Mouse (Mus musculus): ENCODE data around the gene Hist1h1d. TPM values are rescaled to one million over a fixed set of nuclear protein-coding genes. Genes with fewer than 3 reads are reported as not detected.

Gene Hist1h1d
- 0.81 and 0.89 TPM in 2 replicates for polyA plus RNA-seq (2012)

GRCm38 (mm10) chr13:23552962-23553361 lies at the start of gene Hist1h1d:
Hist1h1d (plus strand) TSS chr13:23553262.
- no peak for TF ChIP-seq GATA1 (IDR thresholded peaks at IDR 0.05; ENCODE audit: low read length)

GRCm38 (mm10) chr13:23503797-23504196 lies 49.3 kb upstream of the Hist1h1d start:
- peak; percentile 57 for TF ChIP-seq GATA1 (IDR thresholded peaks at IDR 0.05; ENCODE audit: low read length)

GRCm38 (mm10) chr13:23505662-23506345 lies 47.3 kb upstream of the Hist1h1d start:
- TF ChIP-seq GATA1 (IDR thresholded peaks at IDR 0.05; ENCODE audit: low read length), result no peak

- TF ChIP-seq GATA1 (IDR thresholded peaks at IDR 0.05; ENCODE audit: low read length), result no peak
Observed at GRCm38 (mm10) chr13:23506351-23506750, 46.7 kb upstream of the Hist1h1d start.

GRCm38 (mm10) chr13:23506819-23507515 lies 46.1 kb upstream of the Hist1h1d start:
- TF ChIP-seq GATA1 (IDR thresholded peaks at IDR 0.05; ENCODE audit: low read length), result no peak

GRCm38 (mm10) chr13:23510127-23510526 lies 42.9 kb upstream of the Hist1h1d start:
- no peak for TF ChIP-seq GATA1 (IDR thresholded peaks at IDR 0.05; ENCODE audit: low read length)

- no peak for TF ChIP-seq GATA1 (IDR thresholded peaks at IDR 0.05; ENCODE audit: low read length)
Observed at GRCm38 (mm10) chr13:23513517-23513916, 39.5 kb upstream of the Hist1h1d start.

GRCm38 (mm10) chr13:23515281-23515680 lies 37.8 kb upstream of the Hist1h1d start:
- TF ChIP-seq GATA1 (IDR thresholded peaks at IDR 0.05; ENCODE audit: low read length), result no peak

- TF ChIP-seq GATA1 (IDR thresholded peaks at IDR 0.05; ENCODE audit: low read length), result no peak
Observed at GRCm38 (mm10) chr13:23515826-23516620, 37.0 kb upstream of the Hist1h1d start.

GRCm38 (mm10) chr13:23516822-23517602 lies 36.0 kb upstream of the Hist1h1d start:
- TF ChIP-seq GATA1 (IDR thresholded peaks at IDR 0.05; ENCODE audit: low read length), result no peak

GRCm38 (mm10) chr13:23517603-23518294 lies 35.3 kb upstream of the Hist1h1d start:
- TF ChIP-seq GATA1 (IDR thresholded peaks at IDR 0.05; ENCODE audit: low read length), result no peak

- TF ChIP-seq GATA1 (IDR thresholded peaks at IDR 0.05; ENCODE audit: low read length), result no peak
Observed at GRCm38 (mm10) chr13:23518295-23518603, 34.8 kb upstream of the Hist1h1d start.

- peak; percentile 55 for TF ChIP-seq GATA1 (IDR thresholded peaks at IDR 0.05; ENCODE audit: low read length)
Observed at GRCm38 (mm10) chr13:23518885-23519284, 34.2 kb upstream of the Hist1h1d start.

GRCm38 (mm10) chr13:23519416-23519815 lies 33.6 kb upstream of the Hist1h1d start:
- no peak for TF ChIP-seq GATA1 (IDR thresholded peaks at IDR 0.05; ENCODE audit: low read length)

GRCm38 (mm10) chr13:23521703-23522102 lies 31.4 kb upstream of the Hist1h1d start:
- no peak for TF ChIP-seq GATA1 (IDR thresholded peaks at IDR 0.05; ENCODE audit: low read length)

Measured in G1E-ER4 (cell line).